Mouse (Mus musculus): ENCODE measurements around the gene Rap1gds1.

DNA sequence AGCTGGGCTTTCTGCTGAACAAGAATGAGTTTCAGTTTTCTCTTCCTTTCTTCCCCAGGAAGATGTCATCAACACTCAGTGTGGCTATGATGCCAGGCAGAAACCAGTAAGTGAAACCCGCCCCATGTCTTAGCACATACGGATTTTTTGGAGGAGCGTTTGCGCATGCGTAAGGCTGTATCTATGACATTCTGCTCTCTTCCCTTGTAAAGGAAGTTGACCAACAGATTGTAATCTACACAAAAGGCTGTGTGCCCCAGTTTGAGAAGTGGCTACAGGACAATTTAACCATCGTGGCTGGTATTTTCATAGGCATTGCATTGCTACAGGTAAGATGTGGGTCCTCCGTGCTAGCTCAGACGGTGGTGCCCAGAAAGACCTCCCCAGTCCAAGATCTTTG is 176.9 kb downstream of the Rap1gds1 start:
- TF ChIP-seq CTCF (IDR thresholded peaks at IDR 0.05; ENCODE audit: low read depth) (no peak), EP300 (IDR thresholded peaks at IDR 0.05; ENCODE audit: low read depth) (no peak)
